Mouse (Mus musculus): ENCODE measurements around the gene Pabpc6. TPM values are rescaled to one million over a fixed set of nuclear protein-coding genes. Genes with fewer than 3 reads are reported as not detected.

Gene Pabpc6
- total and polyA plus RNA-seq, 3 experiments, result not detected

DNA sequence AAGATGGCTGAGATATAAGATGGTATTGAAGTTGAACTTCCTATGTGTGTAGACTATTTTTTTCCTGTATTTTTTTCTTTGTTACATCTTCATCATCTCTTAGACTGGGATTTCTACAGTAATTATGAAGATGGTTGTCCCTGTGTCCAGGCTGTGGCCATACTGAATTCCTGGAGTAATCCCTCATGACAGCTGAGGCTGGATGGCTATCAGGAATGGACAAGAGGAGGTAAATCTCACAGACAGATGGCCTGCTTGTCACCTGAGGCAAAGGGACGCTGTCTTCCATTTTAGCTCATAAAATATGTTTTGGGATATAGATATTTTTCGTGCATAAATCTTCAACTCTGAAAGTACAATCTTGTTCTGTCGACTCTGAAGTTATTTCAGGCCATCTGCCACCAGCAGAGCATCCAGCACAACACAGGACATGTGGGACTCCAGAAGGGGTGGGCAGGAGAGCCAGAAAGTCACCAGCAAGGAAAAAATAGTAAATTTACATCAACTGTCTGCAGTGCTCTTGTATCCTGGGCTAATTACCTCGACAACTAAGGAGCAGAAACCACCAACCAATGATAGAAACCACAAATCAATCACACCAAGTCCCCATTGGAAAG is 14.1 kb upstream of the Pabpc6 start:
- 63% methylated on average over 4 of the region's 4 CpGs for WGBS
- Histone ChIP-seq H3K9ac (ENCODE audit: low read depth, low read length) (no peak overlapping the region), H3K79me2 (replicated peaks; ENCODE audit: control insufficient read depth, insufficient read depth, low read length) (no peaks in the 10 kb centered on the region), H3K27ac (no peak overlapping the region), H3K27me3 (ENCODE audit: control insufficient read depth, insufficient read depth, low read length) (no peaks in the 10 kb centered on the region), H3K4me3 (no peak overlapping the region), H3K36me3 (ENCODE audit: control insufficient read depth, insufficient read depth, low read length) (no peaks in the 10 kb centered on the region), H3K4me1 (ENCODE audit: control insufficient read depth, insufficient read depth, low read length) (no peaks in the 10 kb centered on the region)
- intact Hi-C loops (cut with DNase I), result no loop called here
- no peak for DNase-seq
- TF ChIP-seq POLR2A (IDR thresholded peaks at IDR 0.05; ENCODE audit: insufficient read depth, low read depth, low read length) (no peak), EP300 (IDR thresholded peaks at IDR 0.05; ENCODE audit: insufficient read depth, low read depth, low read length) (no peak), CTCF (IDR thresholded peaks at IDR 0.05) (no peak)

DNA sequence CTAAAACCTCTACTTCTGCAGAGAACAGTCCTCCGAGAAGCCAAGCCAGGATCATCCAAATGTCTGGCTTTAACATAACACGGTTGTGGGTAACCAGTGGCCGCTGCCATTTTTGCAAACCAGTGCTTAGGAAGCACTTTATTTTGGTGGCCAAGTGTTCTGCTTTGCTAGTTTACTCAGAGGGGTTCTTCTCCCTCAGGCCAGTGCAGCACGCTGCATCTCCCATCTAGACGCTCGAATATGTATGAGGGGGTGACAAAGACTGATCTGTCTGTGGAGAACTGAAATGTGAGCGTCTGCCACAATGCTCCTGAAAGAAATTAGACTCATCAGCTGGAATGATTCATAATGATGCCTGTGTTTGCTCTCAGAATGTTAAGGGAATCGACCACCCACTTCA is 11.2 kb upstream of the Pabpc6 start:
- no peak for DNase-seq
- WGBS, result 77% methylated on average over 8 of the region's 8 CpGs
- no peak overlapping the region for H3K4me3 ChIP-seq
- H3K79me2 ChIP-seq (replicated peaks; ENCODE audit: control insufficient read depth, insufficient read depth, low read length), result no peaks in the 10 kb centered on the region
- no peak overlapping the region for H3K27ac ChIP-seq
- no peak overlapping the region for H3K9ac ChIP-seq (ENCODE audit: low read depth, low read length)
- intact Hi-C loops (cut with DNase I), result no loop called here
- H3K4me1 ChIP-seq (ENCODE audit: control insufficient read depth, insufficient read depth, low read length), result no peaks in the 10 kb centered on the region
- TF ChIP-seq EP300 (IDR thresholded peaks at IDR 0.05; ENCODE audit: insufficient read depth, low read depth, low read length) (no peak), POLR2A (IDR thresholded peaks at IDR 0.05; ENCODE audit: insufficient read depth, low read depth, low read length) (no peak), CTCF (IDR thresholded peaks at IDR 0.05) (no peak)
- H3K36me3 ChIP-seq (ENCODE audit: control insufficient read depth, insufficient read depth, low read length), result no peaks in the 10 kb centered on the region
- H3K27me3 ChIP-seq (ENCODE audit: control insufficient read depth, insufficient read depth, low read length), result 0 out of 2 replicates have a peak, but pooled peaks cover 1% of the 10 kb centered on the region

DNA sequence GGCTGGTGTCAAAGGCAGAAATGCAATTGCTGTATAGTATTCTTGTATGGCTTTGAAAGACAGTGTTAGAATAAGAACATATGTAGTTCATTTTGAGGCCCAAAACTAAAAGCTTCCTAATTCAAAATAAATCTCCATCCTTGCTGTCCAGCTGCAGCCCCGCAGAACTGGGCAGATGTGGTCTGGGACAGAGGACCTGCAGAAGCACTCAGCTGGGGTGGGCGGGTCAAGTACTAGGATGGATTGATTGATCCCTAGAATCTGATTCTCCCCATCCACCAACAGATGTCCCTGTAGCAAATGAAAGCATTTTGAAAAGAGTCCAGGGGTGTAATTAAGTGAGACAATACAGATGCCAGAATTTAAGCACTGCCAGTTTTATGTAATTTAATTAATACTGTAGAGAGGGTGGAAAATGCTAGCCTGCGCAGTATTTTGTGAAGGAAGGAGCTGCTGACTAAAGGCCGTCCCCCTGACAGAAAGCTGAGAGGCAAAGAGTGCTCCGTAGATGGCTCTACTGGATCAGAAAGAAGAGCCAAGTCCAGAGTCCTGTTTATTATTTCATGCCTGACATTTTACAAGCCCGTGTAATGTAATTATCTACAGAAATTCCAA is 5.8 kb upstream of the Pabpc6 start:
- H3K27ac ChIP-seq, result no peak overlapping the region
- H3K9ac ChIP-seq (ENCODE audit: low read depth, low read length), result no peak overlapping the region
- H3K79me2 ChIP-seq (replicated peaks; ENCODE audit: control insufficient read depth, insufficient read depth, low read length), result no peaks in the 10 kb centered on the region
- WGBS, result 75% methylated on average over 6 of the region's 6 CpGs
- no peaks in the 10 kb centered on the region for H3K4me1 ChIP-seq (ENCODE audit: control insufficient read depth, insufficient read depth, low read length)
- DNase-seq, result no peak
- no peak overlapping the region for H3K4me3 ChIP-seq
- TF ChIP-seq CTCF (IDR thresholded peaks at IDR 0.05), result no peak
- TF ChIP-seq POLR2A (IDR thresholded peaks at IDR 0.05; ENCODE audit: insufficient read depth, low read depth, low read length), result no peak
- no peak for TF ChIP-seq EP300 (IDR thresholded peaks at IDR 0.05; ENCODE audit: insufficient read depth, low read depth, low read length)
- 0 out of 2 replicates have a peak, but pooled peaks cover 1% of the 10 kb centered on the region for H3K27me3 ChIP-seq (ENCODE audit: control insufficient read depth, insufficient read depth, low read length)
- no peaks in the 10 kb centered on the region for H3K36me3 ChIP-seq (ENCODE audit: control insufficient read depth, insufficient read depth, low read length)
- intact Hi-C loops (cut with DNase I), result no loop called here

DNA sequence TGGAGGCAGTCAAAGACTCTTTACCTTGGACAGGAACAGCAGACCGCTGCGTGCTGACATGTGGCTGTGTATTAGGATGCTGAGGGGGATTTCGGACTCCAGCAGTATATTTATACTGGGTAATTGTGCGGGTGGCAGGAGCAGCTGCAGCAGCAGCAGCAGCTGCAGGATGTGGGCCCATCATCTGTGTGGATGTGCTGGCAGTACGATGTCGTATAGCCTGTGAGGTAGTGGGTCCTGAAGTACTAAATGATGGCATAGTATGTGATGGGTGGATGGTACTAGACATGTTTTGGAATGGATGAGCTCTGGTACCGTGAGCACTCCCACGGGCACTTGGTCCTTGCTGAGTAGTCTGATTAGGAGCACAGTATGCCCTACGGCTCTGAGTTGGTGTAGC is 1.6 kb downstream of the Pabpc6 start:
- Histone ChIP-seq H3K4me3 (no peak overlapping the region), H3K79me2 (replicated peaks; ENCODE audit: control insufficient read depth, insufficient read depth, low read length) (no peaks in the 10 kb centered on the region), H3K36me3 (ENCODE audit: control insufficient read depth, insufficient read depth, low read length) (no peaks in the 10 kb centered on the region), H3K9ac (ENCODE audit: low read depth, low read length) (no peak overlapping the region), H3K27me3 (ENCODE audit: control insufficient read depth, insufficient read depth, low read length) (no peaks in the 10 kb centered on the region), H3K4me1 (ENCODE audit: control insufficient read depth, insufficient read depth, low read length) (no peaks in the 10 kb centered on the region), H3K27ac (no peak overlapping the region)
- no peak for DNase-seq
- intact Hi-C loops (cut with DNase I), result no loop called here
- 93% methylated on average over 9 of the region's 9 CpGs for WGBS
- TF ChIP-seq CTCF (IDR thresholded peaks at IDR 0.05) (no peak), POLR2A (IDR thresholded peaks at IDR 0.05; ENCODE audit: insufficient read depth, low read depth, low read length) (no peak), EP300 (IDR thresholded peaks at IDR 0.05; ENCODE audit: insufficient read depth, low read depth, low read length) (no peak)

- H3K4me3 ChIP-seq, result no peak overlapping the region
- no peak overlapping the region for H3K27ac ChIP-seq
- no peak for TF ChIP-seq CTCF (IDR thresholded peaks at IDR 0.05)
- no peak for TF ChIP-seq EP300 (IDR thresholded peaks at IDR 0.05; ENCODE audit: insufficient read depth, low read depth, low read length)
- TF ChIP-seq POLR2A (IDR thresholded peaks at IDR 0.05; ENCODE audit: insufficient read depth, low read depth, low read length), result no peak
- no peak overlapping the region for H3K9ac ChIP-seq (ENCODE audit: low read depth, low read length)
- H3K36me3 ChIP-seq (ENCODE audit: control insufficient read depth, insufficient read depth, low read length), result no peaks in the 10 kb centered on the region
- no peak for DNase-seq
- whole genome bisulfite sequencing, result 72% methylated on average over 5 of the region's 5 CpGs
- H3K27me3 ChIP-seq (ENCODE audit: control insufficient read depth, insufficient read depth, low read length), result no peaks in the 10 kb centered on the region
- H3K4me1 ChIP-seq (ENCODE audit: control insufficient read depth, insufficient read depth, low read length), result no peaks in the 10 kb centered on the region; the same call in 1 of the 2 replicates
- intact Hi-C loops (cut with DNase I), result no loop called here
- no peaks in the 10 kb centered on the region for H3K79me2 ChIP-seq (replicated peaks; ENCODE audit: control insufficient read depth, insufficient read depth, low read length)
These were observed 10.9 kb downstream of the Pabpc6 start for GRCm38 (mm10) chr17:9658651-9659050.

DNA sequence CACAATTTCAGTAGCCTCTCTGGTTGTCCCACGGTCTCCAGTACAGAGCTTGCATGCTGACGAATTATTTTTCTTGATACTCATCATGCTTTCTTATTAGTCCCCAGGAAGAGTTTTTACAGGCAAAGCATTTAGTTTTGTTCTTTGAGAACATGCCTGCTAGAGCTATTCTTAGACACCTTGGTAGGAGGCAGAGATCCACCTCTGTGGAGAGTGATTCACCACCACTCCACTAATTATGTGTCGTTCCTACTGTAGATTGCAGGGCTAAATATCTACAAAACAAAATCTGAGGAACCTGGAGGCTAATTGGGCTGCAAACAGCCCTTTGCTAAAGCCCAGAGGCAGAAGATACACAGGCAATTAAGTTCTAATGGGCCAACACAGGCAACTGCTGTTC is 15.4 kb downstream of the Pabpc6 start:
- TF ChIP-seq CTCF (IDR thresholded peaks at IDR 0.05) (no peak), EP300 (IDR thresholded peaks at IDR 0.05; ENCODE audit: insufficient read depth, low read depth, low read length) (no peak), POLR2A (IDR thresholded peaks at IDR 0.05; ENCODE audit: insufficient read depth, low read depth, low read length) (no peak)
- H3K27ac ChIP-seq, result no peak overlapping the region
- intact Hi-C loops (cut with DNase I), result no loop called here
- WGBS, result 67% methylated on average over 3 of the region's 3 CpGs
- no peaks in the 10 kb centered on the region for H3K79me2 ChIP-seq (replicated peaks; ENCODE audit: control insufficient read depth, insufficient read depth, low read length)
- no peaks in the 10 kb centered on the region for H3K36me3 ChIP-seq (ENCODE audit: control insufficient read depth, insufficient read depth, low read length)
- no peaks in the 10 kb centered on the region; the same call in 1 of the 2 replicates for H3K4me1 ChIP-seq (ENCODE audit: control insufficient read depth, insufficient read depth, low read length)
- H3K27me3 ChIP-seq (ENCODE audit: control insufficient read depth, insufficient read depth, low read length), result no peaks in the 10 kb centered on the region
- no peak overlapping the region for H3K4me3 ChIP-seq
- no peak overlapping the region for H3K9ac ChIP-seq (ENCODE audit: low read depth, low read length)
- no peak for DNase-seq
